Mouse (Mus musculus): ENCODE data around the gene Siglece. TPM values are rescaled to one million over a fixed set of nuclear protein-coding genes. Genes with fewer than 3 reads are reported as not detected.

Gene Siglece
- polyA plus RNA-seq, 1 experiment = 1.2 TPM

- DNase-seq (ENCODE audit: extremely low spot score in 1 of 2, low spot score in 1 of 2) = no peak
These were observed 26.0 kb downstream of the Siglece start for GRCm38 (mm10) chr7:43633940-43634339.

- no peak for DNase-seq (ENCODE audit: extremely low spot score in 1 of 2, low spot score in 1 of 2)
These were observed 34.1 kb downstream of the Siglece start for GRCm38 (mm10) chr7:43625794-43626422.

GRCm38 (mm10) chr7:43625065-43625464 is 34.9 kb downstream of the Siglece start:
- no peak for DNase-seq (ENCODE audit: extremely low spot score in 1 of 2, low spot score in 1 of 2)

- DNase-seq (ENCODE audit: extremely low spot score in 1 of 2, low spot score in 1 of 2) = no peak
These were observed 36.1 kb downstream of the Siglece start for GRCm38 (mm10) chr7:43623819-43624218.

GRCm38 (mm10) chr7:43622927-43623326 is 37.0 kb downstream of the Siglece start:
- no peak for DNase-seq (ENCODE audit: extremely low spot score in 1 of 2, low spot score in 1 of 2)

- DNase-seq (ENCODE audit: extremely low spot score in 1 of 2, low spot score in 1 of 2) = no peak
These were observed 46.0 kb downstream of the Siglece start for GRCm38 (mm10) chr7:43613816-43614551.

GRCm38 (mm10) chr7:43608316-43608824 is 51.6 kb downstream of the Siglece start:
- DNase-seq (ENCODE audit: extremely low spot score in 1 of 2, low spot score in 1 of 2) = no peak

GRCm38 (mm10) chr7:43607743-43608287 is 52.1 kb downstream of the Siglece start:
- no peak for DNase-seq (ENCODE audit: extremely low spot score in 1 of 2, low spot score in 1 of 2)

GRCm38 (mm10) chr7:43606896-43607742 is 52.8 kb downstream of the Siglece start, which contains the start of gene Zfp819:
TSS of gene Zfp819 (plus strand) at chr7:43607169.
- peak; percentile 64 to 79 for DNase-seq (ENCODE audit: extremely low spot score in 1 of 2, low spot score in 1 of 2)

- no peak for DNase-seq (ENCODE audit: extremely low spot score in 1 of 2, low spot score in 1 of 2)
These were observed 58.1 kb downstream of the Siglece start for GRCm38 (mm10) chr7:43601884-43602283.

Other genes starting within 250 kb of the Siglece start
- not detected in 2 replicates for gene Lim2, start 232.5 kb downstream of the Siglece start, polyA plus RNA-seq (2012; rRNA removed)
- gene Nkg7, start 223.1 kb downstream of the Siglece start, polyA plus RNA-seq (2012; rRNA removed) = 0.20 and 0.21 TPM in 2 replicates
- not detected in 2 replicates for gene Cldnd2, start 219.4 kb downstream of the Siglece start, polyA plus RNA-seq (2012; rRNA removed)
- 80.7 and 97.8 TPM in 2 replicates for gene Etfb, start 216.1 kb downstream of the Siglece start, polyA plus RNA-seq (2012; rRNA removed)
- gene Gm45233, start 216.0 kb downstream of the Siglece start, polyA plus RNA-seq (2012; rRNA removed) = 2.5 and 2.6 TPM in 2 replicates
- gene Vsig10l, start 197.0 kb downstream of the Siglece start, polyA plus RNA-seq (2012; rRNA removed) = 5.2 TPM in 2 replicates
- 60.7 and 69.6 TPM in 2 replicates for gene Iglon5, start 170.1 kb downstream of the Siglece start, polyA plus RNA-seq (2012; rRNA removed)
- gene 4931406B18Rik, start 154.2 kb downstream of the Siglece start, polyA plus RNA-seq (2012; rRNA removed) = 0.04 TPM in 1 of 2 replicates, not detected in the other
- gene Cd33, start 115.7 kb downstream of the Siglece start, polyA plus RNA-seq (2012; rRNA removed) = 6.9 and 8.9 TPM in 2 replicates
- 9.3 and 9.5 TPM in 2 replicates for gene Zfp658, start 97.9 kb downstream of the Siglece start, polyA plus RNA-seq (2012; rRNA removed)
- 8.3 and 9.3 TPM in 2 replicates for gene Zfp719, start 80.6 kb downstream of the Siglece start, polyA plus RNA-seq (2012; rRNA removed)
- 0.11 and 0.16 TPM in 2 replicates for gene Zfp819, start 53.0 kb downstream of the Siglece start, polyA plus RNA-seq (2012; rRNA removed)
- not detected in 2 replicates for gene Ceacam18, start 25.5 kb downstream of the Siglece start, polyA plus RNA-seq (2012; rRNA removed)
- gene Ctu1, start 11.9 kb upstream of the Siglece start, polyA plus RNA-seq (2012; rRNA removed) = 9.2 and 9.4 TPM in 2 replicates
- gene Klk14, start 30.3 kb upstream of the Siglece start, polyA plus RNA-seq (2012; rRNA removed) = 0.08 TPM in 1 of 2 replicates, not detected in the other
- gene Klk13, start 52.4 kb upstream of the Siglece start, polyA plus RNA-seq (2012; rRNA removed) = 0.36 TPM in 1 of 2 replicates, not detected in the other
- gene Klk12, start 108.7 kb upstream of the Siglece start, polyA plus RNA-seq (2012; rRNA removed) = not detected in 2 replicates
- gene Klk11, start 114.4 kb upstream of the Siglece start, polyA plus RNA-seq (2012; rRNA removed) = 0.08 TPM in 1 of 2 replicates, not detected in the other
- gene Klk10, start 120.9 kb upstream of the Siglece start, polyA plus RNA-seq (2012; rRNA removed) = 0.17 and 0.18 TPM in 2 replicates
- gene Klk9, start 131.7 kb upstream of the Siglece start, polyA plus RNA-seq (2012; rRNA removed) = not detected in 2 replicates
- gene Klk8, start 137.4 kb upstream of the Siglece start, polyA plus RNA-seq (2012; rRNA removed) = 3.8 TPM in 2 replicates
- gene Klk7, start 151.1 kb upstream of the Siglece start, polyA plus RNA-seq (2012; rRNA removed) = not detected in 2 replicates
- gene Klk6, start 164.3 kb upstream of the Siglece start, polyA plus RNA-seq (2012; rRNA removed) = 6.4 and 7.7 TPM in 2 replicates
- not detected in 2 replicates for gene Klk5, start 181.8 kb upstream of the Siglece start, polyA plus RNA-seq (2012; rRNA removed)
- not detected in 2 replicates for gene Klk4, start 221.0 kb upstream of the Siglece start, polyA plus RNA-seq (2012; rRNA removed)

Data from frontal cortex, adult 2 months (tissue).